Mouse (Mus musculus): ENCODE measurements around the gene Pgghg.

Pgghg gene

DNA sequence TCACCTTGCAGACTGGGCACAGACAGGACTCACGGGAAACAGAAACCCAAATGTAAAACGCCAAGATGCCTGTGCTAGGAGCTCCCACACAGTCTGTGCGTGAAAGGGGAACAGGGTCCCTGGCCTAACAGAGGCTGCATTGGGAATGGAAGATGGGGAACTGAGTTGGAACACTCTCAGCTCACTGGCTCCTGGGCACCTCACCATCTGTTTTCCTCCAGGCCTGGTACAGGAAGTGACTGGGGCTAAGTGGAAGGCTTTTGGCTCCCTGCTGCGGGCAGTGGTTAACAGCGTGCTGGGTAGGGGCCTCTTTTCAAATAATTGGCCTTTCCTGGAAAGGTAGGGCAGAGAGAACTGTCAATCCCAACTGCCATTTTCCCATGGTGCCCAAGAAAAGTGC, 49.4 kb downstream of the Pgghg start:
- 70% methylated on average over 5 of the region's 5 CpGs for WGBS

DNA sequence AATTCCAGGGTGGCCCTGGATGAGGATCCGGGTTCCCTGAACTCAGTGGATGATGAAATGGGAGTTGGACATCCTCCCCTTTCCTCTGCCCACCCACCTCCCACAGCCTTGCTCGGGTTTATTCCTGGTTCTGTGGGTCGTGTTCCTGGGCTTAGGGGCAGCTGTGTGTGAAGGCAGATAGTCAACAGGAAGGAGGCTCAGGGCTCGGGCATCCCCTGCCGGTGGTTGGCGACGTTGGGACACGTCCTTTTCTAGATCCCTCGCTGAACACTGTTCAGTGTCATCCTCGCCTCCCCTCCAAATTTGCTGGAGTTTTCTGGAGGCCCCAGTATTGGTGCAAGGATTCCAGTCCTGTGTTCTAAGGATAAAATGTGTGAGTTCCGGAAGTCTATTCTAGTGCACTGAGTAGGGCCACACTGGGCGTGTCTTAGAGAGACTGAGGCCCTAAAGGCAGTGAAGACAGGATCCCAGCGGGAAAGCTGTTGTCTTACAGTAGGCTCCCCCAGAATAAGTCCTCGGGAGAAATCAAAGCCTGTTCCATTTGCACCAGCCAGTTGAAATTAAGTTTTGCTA, 50.0 kb downstream of the Pgghg start:
- WGBS: 83% methylated on average over 14 of the region's 14 CpGs
